Mouse (Mus musculus) liver, embryonic 14.5 days (tissue): ENCODE data around the gene Gm43951.

Experiments
- CTCF ChIP-seq: IDR thresholded peaks from 2 replicates; pipeline ENCODE4 v1.5.1; 2016; ENCODE audit warnings: antibody characterized with exemption, low read depth, control low read depth
- EP300 ChIP-seq: IDR thresholded peaks from 2 replicates; pipeline ENCODE4 v1.6.1; 2016; ENCODE audit warnings: antibody characterized with exemption, low read depth

DNA sequence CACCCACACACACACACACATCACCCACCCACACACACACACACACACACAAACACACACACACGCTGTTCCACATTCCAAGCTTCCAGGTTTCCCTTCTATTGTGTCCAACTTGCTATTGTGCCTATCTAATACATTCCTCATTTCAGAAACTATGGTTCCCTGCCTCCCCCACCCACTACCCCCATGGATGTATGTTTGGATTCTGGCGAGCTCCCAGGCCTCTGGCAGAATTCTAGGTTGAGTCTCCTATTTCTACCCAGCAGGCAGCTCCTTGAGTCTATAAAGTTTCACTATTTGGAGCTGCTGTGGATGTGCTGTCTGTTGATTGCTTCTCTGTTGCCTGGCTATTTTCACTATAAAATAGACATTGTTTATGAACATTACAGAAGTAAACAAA lies 50.0 kb downstream of the Gm43951 start:
- TF ChIP-seq CTCF (no peak), EP300 (no peak)
